Mouse (Mus musculus) limb, embryonic 14.5 days (tissue): ENCODE data around the gene Lpgat1. TPM values are rescaled to one million over a fixed set of nuclear protein-coding genes. Genes with fewer than 3 reads are reported as not detected.
A peak's percentile ranks its signal among the peaks of the same experiment; 100 is the strongest.

Source experiments
- ATAC-seq: fragments of 200-750 bp; cut with Nextera tagmentation; 2 replicates; pipeline ENCODE4 v1.8.0; 2017; ENCODE audit warnings: low read depth, moderate number of reproducible peaks, moderate TSS enrichment; ENCODE audit not compliant: low FRiP score
- DNase-seq: peaks from one replicate; pipeline ENCODE4 v3.0.0-alpha.2; 2015; ENCODE audit warnings: low spot score
- H3K27ac ChIP-seq: fragments of 300-500 bp; sonication (generic); replicated peaks from 2 replicates; pipeline ENCODE4 v1.5.1; 2014; ENCODE audit warnings: low read depth, mild to moderate bottlenecking, low read length, moderate library complexity, mixed read lengths
- H3K27me3 ChIP-seq: fragments of 300-500 bp; sonication (generic); 2 replicates; pipeline ENCODE4 v1.6.1; 2014; ENCODE audit warnings: low read length, mixed read lengths; ENCODE audit not compliant: control insufficient read depth, insufficient read depth
- H3K36me3 ChIP-seq: fragments of 300-500 bp; sonication (generic); 2 replicates; pipeline ENCODE4 v1.6.1; 2014; ENCODE audit warnings: mild to moderate bottlenecking, low read length, moderate library complexity, mixed read lengths; ENCODE audit not compliant: control insufficient read depth, insufficient read depth
- H3K4me1 ChIP-seq: fragments of 300-500 bp; sonication (generic); 2 replicates; pipeline ENCODE4 v1.6.1; 2014; ENCODE audit warnings: antibody characterized with exemption, low read length, mixed read lengths; ENCODE audit not compliant: control insufficient read depth, insufficient read depth
- H3K4me2 ChIP-seq: fragments of 300-500 bp; sonication (generic); replicated peaks from 2 replicates; pipeline ENCODE4 v1.6.1; 2014; ENCODE audit warnings: low read depth, mild to moderate bottlenecking, low read length, moderate library complexity; ENCODE audit not compliant: severe bottlenecking
- H3K4me3 ChIP-seq: fragments of 300-500 bp; sonication (generic); replicated peaks from 2 replicates; pipeline ENCODE4 v1.5.1; 2014; ENCODE audit warnings: low read length
- H3K9ac ChIP-seq: fragments of 300-500 bp; sonication (generic); 2 replicates; pipeline ENCODE4 v1.6.1; 2014; ENCODE audit warnings: mild to moderate bottlenecking, low read depth, low read length, moderate library complexity; ENCODE audit not compliant: severe bottlenecking
- H3K9me3 ChIP-seq: fragments of 300-500 bp; sonication (generic); 2 replicates; pipeline ENCODE4 v1.6.1; 2016; ENCODE audit warnings: low read length; ENCODE audit not compliant: control insufficient read depth
- POLR2A ChIP-seq: fragments of 200-500 bp; IDR thresholded peaks from 2 replicates; pipeline ENCODE4 v1.8.0; 2012; ENCODE audit warnings: inconsistent platforms, mild to moderate bottlenecking, moderate library complexity, borderline replicate concordance; ENCODE audit not compliant: insufficient read depth, insufficient read length; ENCODE audit errors: extremely low read depth
- WGBS: fragments of 180-500 bp; shearing (Covaris S2); extraction: QIAGEN DNeasy Blood & Tissue Kit; methylation state at CpG from one replicate; pipeline ENCODE4 v1.1.7; 2014; 5-methylcytosine and 5-hydroxymethylcytosine counted together
- polyA plus RNA-seq, 2 experiments: library from polyadenylated mRNA; depleted of rRNA in 1 of 2; stranded (reverse) in 1 of 2; unstranded in 1 of 2; fragments of >200 nt; fragmentation: Nextera tagmentation in 1 of 2; extraction: Ambion mirVana in 1 of 2; gene quantifications; 2 replicates each; pipeline versions ENCODE4 v1.2.1 to v1.2.3; 2012 to 2014

The Lpgat1 gene
- polyA plus RNA-seq, 2 experiments = 24.7 to 39.9 TPM

- Histone ChIP-seq H3K4me3 (no peak overlapping the region), H3K9ac (no peak overlapping the region), H3K36me3 (no peaks in the 10 kb centered on the region), H3K4me2 (no peak overlapping the region), H3K4me1 (peaks cover 3% of the 10 kb centered on the region; the same call in 1 of the 2 replicates), H3K9me3 (no peaks in the 10 kb centered on the region), H3K27ac (no peak overlapping the region), H3K27me3 (no peaks in the 10 kb centered on the region)
- DNase-seq (no peak), ATAC-seq (no peak)
- no peak for TF ChIP-seq POLR2A
- 68% methylated on average over 4 of the region's 4 CpGs for WGBS
Observed at GRCm38 (mm10) chr1:191712224-191712838, 5.3 kb upstream of the Lpgat1 start.

- no peak for TF ChIP-seq POLR2A
- Histone ChIP-seq H3K9me3 (no peaks in the 10 kb centered on the region), H3K4me1 (peaks cover 3% of the 10 kb centered on the region; the same call in 1 of the 2 replicates), H3K36me3 (no peaks in the 10 kb centered on the region), H3K27ac (no peak overlapping the region), H3K4me3 (no peak overlapping the region), H3K4me2 (no peak overlapping the region), H3K9ac (no peak overlapping the region), H3K27me3 (no peaks in the 10 kb centered on the region)
- DNase-seq (no peak), ATAC-seq (no peak)
- WGBS = 83% methylated on average over 3 of the region's 3 CpGs
Observed at GRCm38 (mm10) chr1:191713813-191714212, 3.8 kb upstream of the Lpgat1 start.

- Histone ChIP-seq H3K27ac (no peak overlapping the region), H3K36me3 (no peaks in the 10 kb centered on the region), H3K27me3 (no peaks in the 10 kb centered on the region), H3K4me1 (peaks cover 4% of the 10 kb centered on the region; the same call in 1 of the 2 replicates), H3K9me3 (no peaks in the 10 kb centered on the region), H3K9ac (no peak overlapping the region), H3K4me2 (no peak overlapping the region), H3K4me3 (no peak overlapping the region)
- no peak for TF ChIP-seq POLR2A
- no peak for DNase-seq
- ATAC-seq = no peak
- 76% methylated on average over 2 of the region's 2 CpGs for WGBS
Observed at GRCm38 (mm10) chr1:191715150-191715549, 2.5 kb upstream of the Lpgat1 start.

GRCm38 (mm10) chr1:191717141-191717540 is 493 bp upstream of the Lpgat1 start:
- Histone ChIP-seq H3K9ac (peak overlapping the region; percentile 98), H3K4me3 (peak overlapping the region; percentile 62), H3K27me3 (no peaks in the 10 kb centered on the region), H3K27ac (peak overlapping the region; percentile 95), H3K4me2 (peak overlapping the region; percentile 80), H3K36me3 (peaks cover 14% of the 10 kb centered on the region; the same call in 1 of the 2 replicates), H3K4me1 (peaks cover 8% of the 10 kb centered on the region; the same call in 1 of the 2 replicates), H3K9me3 (no peaks in the 10 kb centered on the region)
- 0% methylated on average over 1 of the region's 1 CpGs for WGBS
- no peak for DNase-seq
- no peak for ATAC-seq
- TF ChIP-seq POLR2A = no peak

GRCm38 (mm10) chr1:191718522-191719281 is 1.1 kb downstream of the Lpgat1 start:
- H3K9ac ChIP-seq = peak overlapping the region; percentile 98
- peaks cover 8% of the 10 kb centered on the region; the same call in 1 of the 2 replicates for H3K4me1 ChIP-seq
- no peak for TF ChIP-seq POLR2A
- DNase-seq = no peak
- peaks cover 25% of the 10 kb centered on the region for H3K36me3 ChIP-seq
- WGBS = under 1% methylated on average over 47 of the region's 84 CpGs
- H3K4me3 ChIP-seq = peak overlapping the region; percentile 62
- no peaks in the 10 kb centered on the region for H3K27me3 ChIP-seq
- ATAC-seq = peak; percentile 16
- H3K27ac ChIP-seq = peak overlapping the region; percentile 95
- peak overlapping the region; percentile 80 for H3K4me2 ChIP-seq
- H3K9me3 ChIP-seq = no peaks in the 10 kb centered on the region
